Mouse (Mus musculus) cortical plate, adult 2 months (tissue): Measurements from ENCODE around the gene Nsd1. TPM values are rescaled to one million over a fixed set of nuclear protein-coding genes. Genes with fewer than 3 reads are reported as not detected.

Experiments
- H3K27ac ChIP-seq: fragments of 200-500 bp; 2 replicates; pipeline ENCODE4 v1.5.1; 2012; ENCODE audit warnings: low read length, control low read depth, inconsistent platforms; ENCODE audit not compliant: insufficient read depth
- H3K4me1 ChIP-seq: fragments of 200-500 bp; 2 replicates; pipeline ENCODE4 v1.6.1; 2011; ENCODE audit warnings: low read length; ENCODE audit not compliant: control insufficient read depth, insufficient read depth
- H3K4me3 ChIP-seq: fragments of 200-500 bp; 2 replicates; pipeline ENCODE4 v1.5.1; 2011; ENCODE audit warnings: mild to moderate bottlenecking, low read length, control low read depth; ENCODE audit not compliant: insufficient read depth
- CTCF ChIP-seq: fragments of 200-500 bp; IDR thresholded peaks from 2 replicates; pipeline ENCODE4 v1.5.1; 2011; ENCODE audit warnings: mild to moderate bottlenecking, control low read depth, low read length; ENCODE audit not compliant: insufficient read depth; ENCODE audit errors: extremely low read depth
- POLR2A ChIP-seq: fragments of 200-500 bp; IDR thresholded peaks from 2 replicates; pipeline ENCODE4 v1.6.1; 2011; ENCODE audit warnings: mild to moderate bottlenecking, low read length, control low read depth; ENCODE audit not compliant: insufficient read depth; ENCODE audit errors: extremely low read depth
- polyA plus RNA-seq: library from polyadenylated mRNA; depleted of rRNA; stranded (reverse); fragments of >200 nt; gene quantifications from 2 replicates; pipeline ENCODE4 v1.2.3, GENCODE M21; 2012; rRNA removed

Gene Nsd1
- polyA plus RNA-seq, 1 experiment = 37.4 TPM

GRCm38 (mm10) chr13:55337341-55337975, 127.9 kb downstream of the Nsd1 start:
- TF ChIP-seq POLR2A = no peak
- TF ChIP-seq CTCF = no peak
- Histone ChIP-seq H3K4me3 (no peak overlapping the region), H3K27ac (no peak overlapping the region), H3K4me1 (no peaks in the 10 kb centered on the region)

GRCm38 (mm10) chr13:55338131-55339054, 128.8 kb downstream of the Nsd1 start:
- Histone ChIP-seq H3K27ac (no peak overlapping the region), H3K4me3 (no peak overlapping the region), H3K4me1 (no peaks in the 10 kb centered on the region)
- TF ChIP-seq POLR2A (no peak), CTCF (no peak)

GRCm38 (mm10) chr13:55339259-55339658, 129.7 kb downstream of the Nsd1 start:
- Histone ChIP-seq H3K27ac (no peak overlapping the region), H3K4me3 (no peak overlapping the region), H3K4me1 (peaks cover 2% of the 10 kb centered on the region)
- no peak for TF ChIP-seq POLR2A
- no peak for TF ChIP-seq CTCF

GRCm38 (mm10) chr13:55342469-55342868, 132.9 kb downstream of the Nsd1 start:
- Histone ChIP-seq H3K4me3 (no peak overlapping the region), H3K27ac (no peak overlapping the region), H3K4me1 (peaks cover 2% of the 10 kb centered on the region)
- TF ChIP-seq POLR2A = no peak
- TF ChIP-seq CTCF = no peak

- Histone ChIP-seq H3K4me1 (peaks cover 2% of the 10 kb centered on the region), H3K4me3 (no peak overlapping the region), H3K27ac (no peak overlapping the region)
- TF ChIP-seq CTCF (no peak), POLR2A (no peak)
Observed at GRCm38 (mm10) chr13:55344286-55344685, 134.7 kb downstream of the Nsd1 start.

GRCm38 (mm10) chr13:55346745-55347144, 137.2 kb downstream of the Nsd1 start:
- Histone ChIP-seq H3K4me1 (peaks cover 2% of the 10 kb centered on the region), H3K27ac (no peak overlapping the region), H3K4me3 (no peak overlapping the region)
- TF ChIP-seq POLR2A = no peak
- TF ChIP-seq CTCF = no peak

- H3K4me3 ChIP-seq = peak overlapping the region; percentile 91; the same call in 1 of the 2 replicates
- TF ChIP-seq POLR2A (no peak), CTCF (no peak)
- no peak overlapping the region for H3K27ac ChIP-seq
- peaks cover 9% of the 10 kb centered on the region for H3K4me1 ChIP-seq
Observed at GRCm38 (mm10) chr13:55361145-55361544, 151.6 kb downstream of the Nsd1 start.

- Histone ChIP-seq H3K4me3 (peak overlapping the region; percentile 91), H3K27ac (peak overlapping the region; percentile 35; the same call in 1 of the 2 replicates), H3K4me1 (peaks cover 9% of the 10 kb centered on the region)
- no peak for TF ChIP-seq CTCF
- no peak for TF ChIP-seq POLR2A
Observed at GRCm38 (mm10) chr13:55361974-55362452, 152.4 kb downstream of the Nsd1 start.

GRCm38 (mm10) chr13:55362453-55363060, 153.0 kb downstream of the Nsd1 start, which contains the start of gene Lman2:
Gene Lman2 (minus strand): TSS chr13:55362783.
- Histone ChIP-seq H3K27ac (peak within 1 kb of the TSS; percentile 35; the same call in 1 of the 2 replicates), H3K4me1 (peaks cover 9% of the 10 kb centered on the region), H3K4me3 (peak within 1 kb of the TSS; percentile 91)
- peak; percentile 18; the same call in 1 of the 2 replicates for TF ChIP-seq POLR2A
- no peak for TF ChIP-seq CTCF

Other genes starting within 250 kb of the Nsd1 start
- 1.9 TPM in 2 replicates for gene Hk3, start 188.4 kb upstream of the Nsd1 start, polyA plus RNA-seq
- gene Uimc1, start 109.5 kb upstream of the Nsd1 start, polyA plus RNA-seq = 17.2 and 18.7 TPM in 2 replicates
- gene Zfp346, start 104.5 kb upstream of the Nsd1 start, polyA plus RNA-seq = 41.0 and 41.1 TPM in 2 replicates
- gene Gm17617, start 76.2 kb upstream of the Nsd1 start, polyA plus RNA-seq = not detected in 2 replicates
- gene Fgfr4, start 57.1 kb upstream of the Nsd1 start, polyA plus RNA-seq = 0.08 and 0.10 TPM in 2 replicates
- 168 and 177 TPM in 2 replicates for gene Prelid1, start 110.7 kb downstream of the Nsd1 start, polyA plus RNA-seq
- 148 and 163 TPM in 2 replicates for gene Rab24, start 112.2 kb downstream of the Nsd1 start, polyA plus RNA-seq
- gene Mxd3, start 120.0 kb downstream of the Nsd1 start, polyA plus RNA-seq = 1.2 and 1.9 TPM in 2 replicates
- 53.0 and 57.0 TPM in 2 replicates for gene Lman2, start 153.0 kb downstream of the Nsd1 start, polyA plus RNA-seq
- 40.2 and 44.9 TPM in 2 replicates for gene Rgs14, start 159.9 kb downstream of the Nsd1 start, polyA plus RNA-seq
- gene Slc34a1, start 188.4 kb downstream of the Nsd1 start, polyA plus RNA-seq = 0.21 and 0.30 TPM in 2 replicates
- 0.40 and 0.56 TPM in 2 replicates for gene Pfn3, start 205.4 kb downstream of the Nsd1 start, polyA plus RNA-seq
- gene F12, start 217.0 kb downstream of the Nsd1 start, polyA plus RNA-seq = 0.63 and 1.0 TPM in 2 replicates
- 75.3 and 80.1 TPM in 2 replicates for gene Grk6, start 235.3 kb downstream of the Nsd1 start, polyA plus RNA-seq